Mouse (Mus musculus): Measurements from ENCODE around the gene Fos. TPM values are rescaled to one million over a fixed set of nuclear protein-coding genes. Genes with fewer than 3 reads are reported as not detected.

The Fos gene
- polyA plus RNA-seq, 1 experiment from 2014 or later: 4.0 TPM

DNA sequence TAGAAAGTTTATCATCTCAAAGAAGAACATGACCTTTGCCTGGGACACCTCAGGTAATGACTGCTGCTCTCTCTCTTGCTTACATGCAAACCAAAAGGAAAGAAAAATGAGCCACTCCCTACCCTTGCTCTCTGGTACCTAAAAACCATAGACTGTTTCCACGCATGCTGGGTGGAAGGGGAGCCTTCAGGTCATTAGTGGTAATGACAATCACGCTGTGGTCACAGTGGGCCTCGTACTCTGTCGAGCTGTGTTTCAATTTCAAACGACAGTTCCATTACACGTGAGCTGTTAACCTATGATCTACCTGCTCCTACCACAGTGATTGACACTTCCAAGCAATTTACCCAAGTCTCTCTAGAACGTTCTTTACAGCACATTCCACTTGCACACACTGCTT lies 5.0 kb downstream of the Fos start:
- H3K4me2 ChIP-seq (ENCODE audit: low read depth, low read length): no peak overlapping the region
- no peaks in the 10 kb centered on the region for H3K36me3 ChIP-seq (ENCODE audit: control insufficient read depth, insufficient read depth, low read length)
- no peaks in the 10 kb centered on the region for H3K9me3 ChIP-seq (ENCODE audit: control insufficient read depth, low read length)
- H3K4me3 ChIP-seq (ENCODE audit: low read depth, low read length): no peak overlapping the region
- H3K4me1 ChIP-seq (ENCODE audit: control insufficient read depth, insufficient read depth, low read length): peaks cover 13% of the 10 kb centered on the region; the same call in 1 of the 2 replicates
- H3K27ac ChIP-seq (ENCODE audit: low read depth, low read length): no peak overlapping the region
- H3K9ac ChIP-seq (replicated peaks; ENCODE audit: low read depth, low read length): no peak overlapping the region
- H3K27me3 ChIP-seq (ENCODE audit: control insufficient read depth, insufficient read depth, low read length): peaks cover 9% of the 10 kb centered on the region
- no peak for ATAC-seq (ENCODE audit: low read depth)
- WGBS: 57% methylated on average over 7 of the region's 7 CpGs

DNA sequence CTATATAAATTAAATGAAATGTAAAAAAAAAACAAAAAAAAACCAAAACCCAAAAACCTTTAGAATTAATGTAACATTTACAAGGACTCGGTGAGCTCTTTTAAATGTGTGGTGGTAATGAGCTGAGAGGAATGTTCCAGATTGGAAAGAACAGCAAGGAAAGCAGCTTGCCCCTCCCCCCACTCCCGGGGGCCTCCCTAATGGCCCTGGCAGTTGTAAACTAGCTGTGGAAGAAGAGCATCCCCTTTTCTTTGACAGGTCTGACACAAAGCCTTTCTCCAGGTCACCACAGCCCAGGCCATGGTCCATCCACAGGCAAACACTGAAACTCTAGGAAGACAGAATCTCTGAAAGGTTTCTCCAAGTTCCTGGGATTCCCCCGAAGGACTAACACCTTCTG lies 5.5 kb downstream of the Fos start:
- 32% methylated on average over 3 of the region's 3 CpGs for WGBS
- ATAC-seq (ENCODE audit: low read depth): no peak
- no peaks in the 10 kb centered on the region for H3K36me3 ChIP-seq (ENCODE audit: control insufficient read depth, insufficient read depth, low read length)

DNA sequence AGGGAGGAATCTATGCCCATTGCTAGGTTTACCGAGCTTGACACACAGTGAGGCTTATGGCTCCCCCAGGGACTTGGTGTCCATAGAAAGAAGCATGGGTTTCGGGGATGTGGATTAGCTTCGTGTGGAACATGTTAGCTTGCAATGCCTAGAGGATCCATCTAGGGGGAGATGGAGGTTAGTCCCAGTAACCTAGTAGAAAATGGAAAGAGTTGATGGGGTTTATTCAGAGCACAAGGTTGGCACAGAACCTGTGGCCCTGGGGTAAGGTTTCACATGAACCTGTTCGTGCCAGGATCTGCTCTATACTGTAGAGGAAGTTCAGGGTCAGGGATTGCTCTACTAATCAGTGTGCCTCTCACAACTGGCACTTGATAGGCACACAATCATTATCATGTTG lies 9.5 kb downstream of the Fos start:
- no peak overlapping the region for H3K9ac ChIP-seq (replicated peaks; ENCODE audit: low read depth, low read length)
- H3K4me1 ChIP-seq (ENCODE audit: control insufficient read depth, insufficient read depth, low read length): peaks cover 10% of the 10 kb centered on the region
- ATAC-seq (ENCODE audit: low read depth): no peak
- H3K27ac ChIP-seq (ENCODE audit: low read depth, low read length): no peak overlapping the region
- H3K4me3 ChIP-seq (ENCODE audit: low read depth, low read length): no peak overlapping the region
- WGBS: 34% methylated on average over 4 of the region's 4 CpGs
- no peaks in the 10 kb centered on the region for H3K36me3 ChIP-seq (ENCODE audit: control insufficient read depth, insufficient read depth, low read length)
- no peaks in the 10 kb centered on the region for H3K9me3 ChIP-seq (ENCODE audit: control insufficient read depth, low read length)
- H3K27me3 ChIP-seq (ENCODE audit: control insufficient read depth, insufficient read depth, low read length): no peaks in the 10 kb centered on the region
- H3K4me2 ChIP-seq (ENCODE audit: low read depth, low read length): no peak overlapping the region

More for the DNA sequence above, 5.5 kb downstream of the Fos start:
- H3K27ac ChIP-seq (ENCODE audit: low read depth, low read length): no peak overlapping the region
- peaks cover 13% of the 10 kb centered on the region; the same call in 1 of the 2 replicates for H3K4me1 ChIP-seq (ENCODE audit: control insufficient read depth, insufficient read depth, low read length)
- no peaks in the 10 kb centered on the region for H3K9me3 ChIP-seq (ENCODE audit: control insufficient read depth, low read length)
- H3K4me2 ChIP-seq (ENCODE audit: low read depth, low read length): no peak overlapping the region
- no peak overlapping the region for H3K9ac ChIP-seq (replicated peaks; ENCODE audit: low read depth, low read length)
- H3K27me3 ChIP-seq (ENCODE audit: control insufficient read depth, insufficient read depth, low read length): peaks cover 9% of the 10 kb centered on the region
- no peak overlapping the region for H3K4me3 ChIP-seq (ENCODE audit: low read depth, low read length)

GRCm38 (mm10) chr12:85484655-85485054 lies 11.0 kb downstream of the Fos start:
- Histone ChIP-seq H3K9ac (replicated peaks; ENCODE audit: low read depth, low read length) (no peak overlapping the region), H3K27me3 (ENCODE audit: control insufficient read depth, insufficient read depth, low read length) (no peaks in the 10 kb centered on the region), H3K9me3 (ENCODE audit: control insufficient read depth, low read length) (no peaks in the 10 kb centered on the region), H3K4me1 (ENCODE audit: control insufficient read depth, insufficient read depth, low read length) (peaks cover 10% of the 10 kb centered on the region), H3K27ac (ENCODE audit: low read depth, low read length) (no peak overlapping the region), H3K4me2 (ENCODE audit: low read depth, low read length) (0 out of 2 replicates have a peak overlapping the region, but pooled peaks have one; percentile 71), H3K36me3 (ENCODE audit: control insufficient read depth, insufficient read depth, low read length) (no peaks in the 10 kb centered on the region), H3K4me3 (ENCODE audit: low read depth, low read length) (no peak overlapping the region)
- no peak for ATAC-seq (ENCODE audit: low read depth)
- WGBS: 89% methylated on average over 2 of the region's 2 CpGs

- H3K27ac ChIP-seq (ENCODE audit: low read depth, low read length): peak overlapping the region; percentile 79
- ATAC-seq (ENCODE audit: low read depth): peak; percentile 95
Observed at GRCm38 (mm10) chr12:85485890-85486765, 12.4 kb downstream of the Fos start.

DNA sequence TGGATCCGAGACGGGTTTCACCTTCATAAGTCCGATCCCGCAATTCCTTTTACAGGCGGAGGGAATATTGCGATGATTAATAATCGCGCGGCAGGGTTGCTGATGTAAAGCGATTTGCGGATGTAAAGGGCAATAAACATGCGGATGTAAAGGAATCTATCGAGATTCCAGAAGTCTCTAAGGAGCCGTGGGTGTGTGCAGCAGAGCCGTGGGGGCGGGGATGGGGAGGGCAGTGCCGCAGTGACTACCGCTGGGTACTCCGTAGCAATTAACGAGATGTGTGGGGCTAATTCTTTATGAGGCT lies 13.0 kb downstream of the Fos start:
- H3K4me3 ChIP-seq (ENCODE audit: low read depth, low read length): peak overlapping the region; percentile 53
- ATAC-seq (ENCODE audit: low read depth): no peak
- peaks cover 10% of the 10 kb centered on the region for H3K4me1 ChIP-seq (ENCODE audit: control insufficient read depth, insufficient read depth, low read length)
- H3K9ac ChIP-seq (replicated peaks; ENCODE audit: low read depth, low read length): peak overlapping the region; percentile 51; the same call in 1 of the 2 replicates
- peak overlapping the region; percentile 71 for H3K4me2 ChIP-seq (ENCODE audit: low read depth, low read length)
- H3K27ac ChIP-seq (ENCODE audit: low read depth, low read length): no peak overlapping the region; the same call in 1 of the 2 replicates
- H3K27me3 ChIP-seq (ENCODE audit: control insufficient read depth, insufficient read depth, low read length): no peaks in the 10 kb centered on the region
- no peaks in the 10 kb centered on the region for H3K9me3 ChIP-seq (ENCODE audit: control insufficient read depth, low read length)
- no peaks in the 10 kb centered on the region for H3K36me3 ChIP-seq (ENCODE audit: control insufficient read depth, insufficient read depth, low read length)
- under 1% methylated on average over 20 of the region's 20 CpGs for WGBS

More at GRCm38 (mm10) chr12:85485890-85486765, 12.4 kb downstream of the Fos start:
- Histone ChIP-seq H3K36me3 (ENCODE audit: control insufficient read depth, insufficient read depth, low read length) (no peaks in the 10 kb centered on the region), H3K4me3 (ENCODE audit: low read depth, low read length) (peak overlapping the region; percentile 53), H3K9me3 (ENCODE audit: control insufficient read depth, low read length) (no peaks in the 10 kb centered on the region), H3K4me1 (ENCODE audit: control insufficient read depth, insufficient read depth, low read length) (peaks cover 10% of the 10 kb centered on the region), H3K27me3 (ENCODE audit: control insufficient read depth, insufficient read depth, low read length) (no peaks in the 10 kb centered on the region), H3K4me2 (ENCODE audit: low read depth, low read length) (peak overlapping the region; percentile 71), H3K9ac (replicated peaks; ENCODE audit: low read depth, low read length) (peak overlapping the region; percentile 51)
- WGBS: under 1% methylated on average over 51 of the region's 52 CpGs

DNA sequence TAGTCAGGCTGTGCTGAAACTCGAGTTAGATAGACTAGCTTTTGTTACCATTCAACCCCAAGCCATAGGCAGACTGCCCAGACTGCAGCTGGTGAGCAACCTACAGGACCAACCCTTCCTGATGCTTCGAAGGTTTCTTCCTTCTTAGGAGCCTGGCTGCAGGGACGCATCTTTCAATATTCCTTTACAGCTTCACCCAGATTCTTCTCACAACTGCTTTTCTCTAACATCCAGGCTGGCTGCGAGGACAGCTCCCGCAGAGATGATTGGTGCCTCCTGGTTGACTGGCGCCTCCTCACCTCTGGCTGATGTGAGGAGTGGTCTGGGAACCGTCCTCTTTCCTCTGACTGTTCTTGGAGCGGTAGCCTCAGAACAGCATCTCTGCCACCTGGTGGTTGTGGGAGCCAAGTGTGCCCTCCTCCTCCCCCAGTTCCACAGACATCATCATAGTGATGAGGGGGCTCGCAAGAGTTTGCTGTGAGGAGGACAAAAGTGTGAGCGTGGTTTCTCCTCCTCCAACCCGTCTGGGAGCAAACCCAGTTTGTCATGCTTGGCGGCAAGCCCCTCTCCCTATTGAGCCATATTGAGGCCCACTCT lies 14.0 kb downstream of the Fos start:
- 2% methylated on average over 12 of the region's 12 CpGs for WGBS
- Histone ChIP-seq H3K27me3 (ENCODE audit: control insufficient read depth, insufficient read depth, low read length) (no peaks in the 10 kb centered on the region), H3K4me3 (ENCODE audit: low read depth, low read length) (peak overlapping the region; percentile 53), H3K36me3 (ENCODE audit: control insufficient read depth, insufficient read depth, low read length) (no peaks in the 10 kb centered on the region), H3K4me1 (ENCODE audit: control insufficient read depth, insufficient read depth, low read length) (peaks cover 10% of the 10 kb centered on the region), H3K9me3 (ENCODE audit: control insufficient read depth, low read length) (no peaks in the 10 kb centered on the region), H3K4me2 (ENCODE audit: low read depth, low read length) (peak overlapping the region; percentile 71), H3K9ac (replicated peaks; ENCODE audit: low read depth, low read length) (0 out of 2 replicates have a peak overlapping the region, but pooled peaks have one; percentile 11), H3K27ac (ENCODE audit: low read depth, low read length) (no peak overlapping the region)
- ATAC-seq (ENCODE audit: low read depth): peak; percentile 36; the same call in 1 of the 2 replicates

DNA sequence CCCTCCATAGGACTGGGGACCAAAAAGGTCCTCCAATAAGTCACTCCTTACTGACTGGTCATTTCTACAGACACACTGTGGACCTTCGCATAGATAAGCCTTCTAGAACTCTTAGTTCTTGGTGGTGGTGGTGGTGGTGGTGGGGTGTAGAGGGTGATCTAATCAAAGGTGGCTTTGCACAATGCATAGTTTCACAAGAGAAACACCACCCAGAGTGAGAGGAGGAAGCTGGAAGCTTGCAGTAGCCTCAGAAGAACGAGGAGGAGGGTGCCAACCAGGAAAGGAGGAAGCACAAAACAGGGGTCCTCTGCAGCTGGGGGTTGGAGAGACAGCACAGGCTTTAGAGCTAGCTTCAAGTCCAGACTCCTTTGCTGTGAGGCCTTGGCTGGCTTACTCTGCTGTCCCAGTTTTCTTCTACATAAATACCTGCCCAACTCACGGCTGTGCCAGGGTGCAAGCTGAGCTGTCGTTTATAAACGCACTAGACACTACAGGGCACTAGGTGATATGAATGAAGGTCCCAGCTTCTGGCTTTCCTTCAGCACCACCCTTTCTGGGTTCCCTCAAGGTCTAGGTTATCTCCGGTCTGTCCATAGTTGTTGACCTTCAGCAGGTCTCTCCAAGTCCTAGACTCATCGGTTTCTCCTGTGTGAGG lies 15.7 kb downstream of the Fos start:
- Histone ChIP-seq H3K4me1 (ENCODE audit: control insufficient read depth, insufficient read depth, low read length) (peaks cover 10% of the 10 kb centered on the region), H3K27ac (ENCODE audit: low read depth, low read length) (no peak overlapping the region), H3K9me3 (ENCODE audit: control insufficient read depth, low read length) (no peaks in the 10 kb centered on the region), H3K36me3 (ENCODE audit: control insufficient read depth, insufficient read depth, low read length) (no peaks in the 10 kb centered on the region), H3K9ac (replicated peaks; ENCODE audit: low read depth, low read length) (no peak overlapping the region), H3K27me3 (ENCODE audit: control insufficient read depth, insufficient read depth, low read length) (no peaks in the 10 kb centered on the region), H3K4me2 (ENCODE audit: low read depth, low read length) (no peak overlapping the region), H3K4me3 (ENCODE audit: low read depth, low read length) (no peak overlapping the region)
- WGBS: 84% methylated on average over 7 of the region's 7 CpGs
- ATAC-seq (ENCODE audit: low read depth): no peak

Measured in neural tube, embryonic 14.5 days (tissue).